Mouse (Mus musculus): Measurements from ENCODE around the gene Sema5b. TPM values are rescaled to one million over a fixed set of nuclear protein-coding genes. Genes with fewer than 3 reads are reported as not detected.

The Sema5b gene
- total and polyA plus RNA-seq, 2 experiments = 0.37 to 0.62 TPM

GRCm38 (mm10) chr16:35541661-35542420 is 896 bp downstream of the Sema5b start:
- Histone ChIP-seq H3K9ac (ENCODE audit: low read depth, low read length) (peak overlapping the region; percentile 12; the same call in 1 of the 2 replicates), H3K4me1 (ENCODE audit: control insufficient read depth, insufficient read depth, low read length) (no peaks in the 10 kb centered on the region), H3K4me3 (ENCODE audit: insufficient read depth, low read depth, low read length) (peak overlapping the region; percentile 37; the same call in 1 of the 2 replicates), H3K36me3 (ENCODE audit: control insufficient read depth, insufficient read depth, low read length) (no peaks in the 10 kb centered on the region), H3K27me3 (ENCODE audit: control insufficient read depth, insufficient read depth, low read length) (peaks cover 24% of the 10 kb centered on the region), H3K79me2 (ENCODE audit: control insufficient read depth, insufficient read depth, low read length) (no peaks in the 10 kb centered on the region), H3K27ac (replicated peaks; ENCODE audit: insufficient read depth, low read depth, low read length) (no peak overlapping the region)
- 3% methylated on average over 54 of the region's 54 CpGs for WGBS
- TF ChIP-seq POLR2A (IDR thresholded peaks at IDR 0.05; ENCODE audit: extremely low read depth, insufficient read depth, low read length) (no peak), CTCF (IDR thresholded peaks at IDR 0.05; ENCODE audit: low read depth, low read length) (no peak)
- DNase-seq (ENCODE audit: extremely low read depth, low read depth, low spot score) = no peak

- Histone ChIP-seq H3K4me3 (ENCODE audit: insufficient read depth, low read depth, low read length) (no peak overlapping the region), H3K36me3 (ENCODE audit: control insufficient read depth, insufficient read depth, low read length) (no peaks in the 10 kb centered on the region), H3K9ac (ENCODE audit: low read depth, low read length) (no peak overlapping the region), H3K27me3 (ENCODE audit: control insufficient read depth, insufficient read depth, low read length) (peaks cover 24% of the 10 kb centered on the region), H3K27ac (replicated peaks; ENCODE audit: insufficient read depth, low read depth, low read length) (no peak overlapping the region), H3K4me1 (ENCODE audit: control insufficient read depth, insufficient read depth, low read length) (no peaks in the 10 kb centered on the region), H3K79me2 (ENCODE audit: control insufficient read depth, insufficient read depth, low read length) (no peaks in the 10 kb centered on the region)
- WGBS = 6% methylated on average over 27 of the region's 27 CpGs
- DNase-seq (ENCODE audit: extremely low read depth, low read depth, low spot score) = no peak
- no peak for TF ChIP-seq POLR2A (IDR thresholded peaks at IDR 0.05; ENCODE audit: extremely low read depth, insufficient read depth, low read length)
- TF ChIP-seq CTCF (IDR thresholded peaks at IDR 0.05; ENCODE audit: low read depth, low read length) = no peak
Observed at GRCm38 (mm10) chr16:35542421-35542780, 1.5 kb downstream of the Sema5b start.

- no peak overlapping the region for H3K9ac ChIP-seq (ENCODE audit: low read depth, low read length)
- no peak for DNase-seq (ENCODE audit: extremely low read depth, low read depth, low spot score)
- no peak overlapping the region for H3K27ac ChIP-seq (replicated peaks; ENCODE audit: insufficient read depth, low read depth, low read length)
- no peaks in the 10 kb centered on the region for H3K79me2 ChIP-seq (ENCODE audit: control insufficient read depth, insufficient read depth, low read length)
- TF ChIP-seq CTCF (IDR thresholded peaks at IDR 0.05; ENCODE audit: low read depth, low read length) = no peak
- no peak for TF ChIP-seq POLR2A (IDR thresholded peaks at IDR 0.05; ENCODE audit: extremely low read depth, insufficient read depth, low read length)
- no peak overlapping the region for H3K4me3 ChIP-seq (ENCODE audit: insufficient read depth, low read depth, low read length)
- no peaks in the 10 kb centered on the region for H3K4me1 ChIP-seq (ENCODE audit: control insufficient read depth, insufficient read depth, low read length)
- 75% methylated on average over 4 of the region's 4 CpGs for WGBS
- no peaks in the 10 kb centered on the region for H3K36me3 ChIP-seq (ENCODE audit: control insufficient read depth, insufficient read depth, low read length)
- H3K27me3 ChIP-seq (ENCODE audit: control insufficient read depth, insufficient read depth, low read length) = peaks cover 24% of the 10 kb centered on the region
Observed at GRCm38 (mm10) chr16:35545723-35546122, 4.8 kb downstream of the Sema5b start.

- no peak overlapping the region for H3K4me3 ChIP-seq (ENCODE audit: insufficient read depth, low read depth, low read length)
- DNase-seq (ENCODE audit: extremely low read depth, low read depth, low spot score) = no peak
- no peaks in the 10 kb centered on the region for H3K79me2 ChIP-seq (ENCODE audit: control insufficient read depth, insufficient read depth, low read length)
- H3K9ac ChIP-seq (ENCODE audit: low read depth, low read length) = no peak overlapping the region
- no peaks in the 10 kb centered on the region for H3K36me3 ChIP-seq (ENCODE audit: control insufficient read depth, insufficient read depth, low read length)
- TF ChIP-seq CTCF (IDR thresholded peaks at IDR 0.05; ENCODE audit: low read depth, low read length) (no peak), POLR2A (IDR thresholded peaks at IDR 0.05; ENCODE audit: extremely low read depth, insufficient read depth, low read length) (no peak)
- H3K27ac ChIP-seq (replicated peaks; ENCODE audit: insufficient read depth, low read depth, low read length) = no peak overlapping the region
- H3K4me1 ChIP-seq (ENCODE audit: control insufficient read depth, insufficient read depth, low read length) = no peaks in the 10 kb centered on the region
- H3K27me3 ChIP-seq (ENCODE audit: control insufficient read depth, insufficient read depth, low read length) = 0 out of 2 replicates have a peak, but pooled peaks cover 3% of the 10 kb centered on the region
Observed at GRCm38 (mm10) chr16:35547966-35548365, 7.0 kb downstream of the Sema5b start.

- Histone ChIP-seq H3K4me1 (ENCODE audit: control insufficient read depth, insufficient read depth, low read length) (no peaks in the 10 kb centered on the region), H3K27me3 (ENCODE audit: control insufficient read depth, insufficient read depth, low read length) (no peaks in the 10 kb centered on the region), H3K9ac (ENCODE audit: low read depth, low read length) (no peak overlapping the region), H3K36me3 (ENCODE audit: control insufficient read depth, insufficient read depth, low read length) (no peaks in the 10 kb centered on the region), H3K4me3 (ENCODE audit: insufficient read depth, low read depth, low read length) (no peak overlapping the region), H3K27ac (replicated peaks; ENCODE audit: insufficient read depth, low read depth, low read length) (no peak overlapping the region), H3K79me2 (ENCODE audit: control insufficient read depth, insufficient read depth, low read length) (no peaks in the 10 kb centered on the region)
- WGBS = 96% methylated on average over 2 of the region's 2 CpGs
- TF ChIP-seq POLR2A (IDR thresholded peaks at IDR 0.05; ENCODE audit: extremely low read depth, insufficient read depth, low read length) (no peak), CTCF (IDR thresholded peaks at IDR 0.05; ENCODE audit: low read depth, low read length) (no peak)
- DNase-seq (ENCODE audit: extremely low read depth, low read depth, low spot score) = no peak
Observed at GRCm38 (mm10) chr16:35549354-35549753, 8.4 kb downstream of the Sema5b start.
